Mouse (Mus musculus) mouse embryonic stem cell (cell line): ENCODE measurements around the gene Gm5965.
"Not testable (repeated sequence)": the region's sequence is repeated elsewhere in the genome, so short reads cannot be mapped to it uniquely, and the experiment has no call there.

Source experiments
- in situ Hi-C, 2 experiments: fragments of 300-500 bp; cut with MboI; formaldehyde crosslinking; loops; 1 replicate in 1 of 2; 3 replicates in 1 of 2; pipeline ENCODE4 v1.14.3; 2019 to 2020; ENCODE audit warnings: low sequenced_read_pairs in 2 of 2, low pct_unique_long_range_greater_than_20kb in 1 of 2, mixed read lengths in 1 of 2; ENCODE audit not compliant: unreplicated experiment in 1 of 2

Gene Gm5965

GRCm38 (mm10) chr16:88777596-88777995 is at the start of gene Gm5965:
TSS of gene Gm5965 (plus strand) at chr16:88777896.
- in situ Hi-C loops = no loop called here

GRCm38 (mm10) chr16:88728812-88729275 is 48.9 kb upstream of the Gm5965 start, which contains the start of gene Krtap13-1:
TSS of gene Krtap13-1 (plus strand) at chr16:88728862.
- in situ Hi-C loops = no loop called here

GRCm38 (mm10) chr16:88735391-88735790 is 42.3 kb upstream of the Gm5965 start:
- in situ Hi-C loops = no loop called here

GRCm38 (mm10) chr16:88744750-88745340 is 32.9 kb upstream of the Gm5965 start:
- in situ Hi-C loops = no loop called here

GRCm38 (mm10) chr16:88747943-88748342 is 29.8 kb upstream of the Gm5965 start:
- in situ Hi-C loops = no loop called here

GRCm38 (mm10) chr16:88751535-88751934 is 26.2 kb upstream of the Gm5965 start, which contains the start of gene Krtap13:
TSS of gene Krtap13 (minus strand) at chr16:88751635.
- in situ Hi-C loops = not testable (repeated sequence)

- in situ Hi-C loops = not testable (repeated sequence)
Measured at GRCm38 (mm10) chr16:88758547-88758946, 19.1 kb upstream of the Gm5965 start, which contains the start of gene 2310034C09Rik. TSS of gene 2310034C09Rik (plus strand) at chr16:88758847.

- in situ Hi-C loops = no loop called here
Measured at GRCm38 (mm10) chr16:88774106-88774505, 3.6 kb upstream of the Gm5965 start, which contains the start of gene 2310057N15Rik. TSS of gene 2310057N15Rik (minus strand) at chr16:88774206.

GRCm38 (mm10) chr16:88786786-88787185 is 9.1 kb downstream of the Gm5965 start:
- in situ Hi-C loops = no loop called here

- in situ Hi-C loops = no loop called here
Measured at GRCm38 (mm10) chr16:88811827-88812226, 34.1 kb downstream of the Gm5965 start, which contains the start of gene Gm20741. TSS of gene Gm20741 (minus strand) at chr16:88812220.

GRCm38 (mm10) chr16:88820066-88820465 is 42.4 kb downstream of the Gm5965 start, which contains the start of gene Krtap15:
TSS of gene Krtap15 (plus strand) at chr16:88820215.
- in situ Hi-C loops = no loop called here

GRCm38 (mm10) chr16:88823736-88824135 is 46.0 kb downstream of the Gm5965 start:
- in situ Hi-C loops = no loop called here

GRCm38 (mm10) chr16:88826095-88826652 is 48.5 kb downstream of the Gm5965 start, which contains the start of gene Krtap14:
TSS of gene Krtap14 (minus strand) at chr16:88826145.
- in situ Hi-C loops = no loop called here

GRCm38 (mm10) chr16:88826978-88827377 is 49.3 kb downstream of the Gm5965 start:
- in situ Hi-C loops = no loop called here
